Mouse (Mus musculus) monocyte, adult 2 months (primary cell): ENCODE results near the gene Tmod1.

Experiments used
- DNase-seq, 2 experiments: peaks; one replicate each; pipeline ENCODE4 v3.0.0; 2022; ENCODE audit warnings: low spot score in 2 of 2, low read depth in 1 of 2

Tmod1 gene

GRCm38 (mm10) chr4:46038892-46039751 lies at the start of gene Tmod1:
Gene Tmod1, plus strand, starts transcription at chr4:46038935.
- no peak for DNase-seq

GRCm38 (mm10) chr4:45990427-45991135 lies 48.2 kb upstream of the Tmod1 start:
- no peak for DNase-seq

- no peak for DNase-seq
Observed at GRCm38 (mm10) chr4:45998536-45998935, 40.2 kb upstream of the Tmod1 start.

GRCm38 (mm10) chr4:46008142-46008793 lies 30.5 kb upstream of the Tmod1 start:
- no peak for DNase-seq

GRCm38 (mm10) chr4:46011698-46012097 lies 27.0 kb upstream of the Tmod1 start:
- DNase-seq = no peak

DNA sequence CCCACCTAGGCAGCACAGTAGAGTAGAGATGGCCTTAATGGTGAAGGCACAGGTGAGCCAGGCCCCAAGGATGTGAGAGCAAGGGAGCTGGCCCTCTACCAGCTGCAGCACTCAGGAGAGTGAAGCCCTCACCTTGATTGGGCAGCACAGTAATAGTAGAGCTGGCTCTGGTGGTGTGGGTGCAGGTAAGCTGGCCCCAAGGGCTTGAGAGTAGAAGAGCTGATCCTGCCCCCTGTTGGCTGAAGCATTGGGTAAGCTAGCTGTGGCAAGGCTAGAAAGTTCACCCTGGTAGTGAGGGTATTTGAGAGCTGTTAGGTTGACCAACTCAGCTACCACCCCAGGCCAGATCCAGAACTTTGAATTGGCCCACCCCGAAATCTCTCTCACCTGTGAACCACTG lies 23.1 kb upstream of the Tmod1 start:
- no peak for DNase-seq

GRCm38 (mm10) chr4:46023021-46023481 lies 15.7 kb upstream of the Tmod1 start:
- no peak for DNase-seq

DNA sequence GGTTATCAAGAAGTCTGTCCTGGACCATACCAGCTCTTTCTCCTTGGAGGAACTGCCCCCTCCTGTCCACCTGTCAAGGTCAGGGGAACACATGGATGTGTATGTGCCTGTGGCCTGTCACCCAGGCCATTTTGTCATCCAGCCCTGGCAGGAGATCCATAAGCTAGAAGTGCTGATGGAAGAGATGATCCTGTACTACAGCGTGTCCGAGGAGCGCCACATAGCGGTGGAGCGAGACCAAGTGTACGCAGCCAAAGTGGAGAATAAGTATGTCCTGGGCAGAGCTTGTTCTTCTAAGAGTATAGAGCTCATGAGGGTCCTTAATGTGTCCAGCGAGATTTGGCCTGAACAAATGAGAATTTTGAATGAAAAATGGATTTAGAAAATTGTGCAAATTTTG lies 12.8 kb upstream of the Tmod1 start:
- DNase-seq = no peak

- no peak for DNase-seq
Observed at GRCm38 (mm10) chr4:46028224-46028623, 10.5 kb upstream of the Tmod1 start.

GRCm38 (mm10) chr4:46028781-46029180 lies 10.0 kb upstream of the Tmod1 start:
- DNase-seq = no peak

GRCm38 (mm10) chr4:46029552-46029951 lies 9.2 kb upstream of the Tmod1 start:
- DNase-seq = no peak

GRCm38 (mm10) chr4:46032448-46032847 lies 6.3 kb upstream of the Tmod1 start:
- no peak for DNase-seq

GRCm38 (mm10) chr4:46033197-46033596 lies 5.5 kb upstream of the Tmod1 start:
- DNase-seq = no peak

DNA sequence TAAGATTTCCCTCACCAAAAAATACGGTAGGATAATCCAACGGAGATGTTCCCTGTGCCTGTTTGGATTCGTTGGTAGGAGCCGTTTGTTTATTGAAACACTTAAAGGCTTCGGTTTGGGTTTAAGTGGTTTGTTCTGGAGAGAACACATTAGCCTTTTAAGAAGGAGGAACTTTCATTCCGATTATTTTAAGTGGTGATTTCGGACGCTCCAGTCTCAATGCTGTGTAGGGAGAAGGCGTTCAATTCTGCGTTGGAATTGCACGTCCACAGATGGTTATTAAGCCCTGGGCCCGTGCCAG lies 194 bp upstream of the Tmod1 start:
- no peak for DNase-seq

DNA sequence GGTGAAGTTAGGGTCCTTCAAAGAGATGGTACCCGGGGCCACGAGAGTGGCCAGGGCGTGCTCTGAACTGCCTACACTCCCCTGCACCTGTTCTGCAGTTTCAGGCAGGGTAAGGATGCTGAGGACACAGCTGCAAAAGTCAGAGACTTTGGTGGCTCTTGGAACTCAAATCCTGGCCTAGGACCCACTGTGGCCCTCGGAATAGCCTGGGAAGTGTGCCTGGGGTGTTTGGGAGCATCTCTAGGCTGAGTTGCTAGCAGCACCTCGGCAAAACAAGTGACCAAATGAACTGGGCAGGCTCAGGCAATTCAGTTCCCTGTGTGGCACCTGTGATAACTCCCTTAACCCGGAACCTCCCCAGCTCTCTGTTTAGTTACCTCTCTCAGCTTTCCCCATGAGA lies 1.2 kb downstream of the Tmod1 start:
- DNase-seq = no peak

DNA sequence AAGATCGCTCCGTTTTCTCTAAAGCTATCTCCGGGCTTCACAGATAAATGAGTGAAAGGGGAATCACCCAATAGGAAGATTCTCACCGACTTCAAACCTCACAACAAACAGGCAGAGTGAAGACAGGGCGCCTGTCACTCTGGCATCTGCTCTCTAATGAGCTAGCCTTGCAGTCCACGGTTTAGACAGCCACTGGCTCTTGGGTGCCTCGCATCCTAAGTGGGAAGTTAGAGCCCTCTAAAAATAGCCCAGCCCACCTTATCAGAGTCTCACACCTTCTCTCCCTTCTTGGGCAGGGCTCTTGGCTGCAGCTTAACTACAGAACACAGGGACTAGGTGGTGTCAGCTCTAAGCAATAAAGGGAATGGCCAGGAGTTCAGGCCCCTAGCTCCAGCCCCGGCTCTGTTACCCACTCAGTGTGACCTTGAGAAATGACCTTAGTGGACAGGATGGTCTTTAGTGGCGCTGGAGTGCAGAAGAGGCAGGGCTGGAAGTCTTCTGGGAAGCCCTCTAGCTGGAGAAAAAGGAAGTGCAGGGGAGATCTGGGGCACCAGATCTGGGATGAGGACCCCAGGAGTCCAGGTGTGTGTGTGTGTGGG lies 2.0 kb downstream of the Tmod1 start:
- DNase-seq = no peak

DNA sequence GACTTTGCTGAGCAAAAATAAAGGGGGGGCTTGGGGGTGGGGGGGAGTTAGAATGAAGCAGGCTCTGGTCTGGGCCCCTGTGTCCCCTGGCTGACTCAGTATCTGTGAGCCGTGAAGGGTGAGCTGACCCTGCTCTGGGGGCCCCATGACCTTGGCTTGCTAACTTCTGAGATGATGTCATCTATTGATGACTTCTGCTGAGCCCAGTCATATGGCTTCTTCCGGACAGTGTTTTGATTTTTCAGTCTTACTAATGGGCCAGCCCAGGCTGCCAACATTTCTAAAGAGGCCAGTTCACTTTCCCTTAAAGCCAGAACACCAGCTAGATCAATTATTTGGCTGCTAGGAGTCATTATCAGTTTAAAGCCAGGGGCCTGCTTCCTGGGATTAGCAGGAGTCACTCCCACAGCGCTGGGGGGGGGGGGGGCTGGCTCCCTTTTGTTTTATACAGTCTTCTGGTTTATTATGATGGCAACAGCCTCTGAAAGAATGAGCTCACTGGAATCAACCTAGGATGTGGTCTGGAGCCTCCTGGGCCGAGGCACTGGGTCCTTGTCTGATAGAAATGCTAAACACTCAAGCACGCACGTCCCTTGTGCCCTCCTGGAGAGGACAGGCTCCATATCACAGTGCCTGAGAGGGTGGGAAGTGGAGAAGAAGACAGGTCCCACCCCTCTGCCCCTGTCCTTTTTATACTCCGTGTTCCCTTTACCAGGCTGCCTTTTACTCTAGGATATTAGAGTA lies 3.2 kb downstream of the Tmod1 start:
- DNase-seq = no peak

- DNase-seq = no peak
Observed at GRCm38 (mm10) chr4:46042505-46042850, 3.7 kb downstream of the Tmod1 start.

DNA sequence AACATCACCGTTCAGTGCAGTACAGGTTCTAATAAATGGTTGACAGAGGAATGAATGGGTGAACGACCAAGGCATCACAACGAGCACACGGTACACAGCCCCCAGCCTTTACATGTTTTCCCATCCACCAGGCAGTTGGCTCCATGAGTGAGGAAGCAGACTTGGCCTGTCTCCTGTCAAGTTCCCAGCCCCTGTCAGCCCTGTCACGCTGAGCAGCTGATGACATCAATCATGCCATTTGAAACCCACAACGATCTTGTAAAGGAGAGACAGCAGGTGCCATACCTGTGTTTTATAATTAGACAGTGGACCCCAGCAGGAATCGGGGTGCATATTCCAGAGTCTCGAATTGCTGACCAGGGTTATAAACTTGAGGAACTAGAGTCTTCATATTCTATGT lies 4.6 kb downstream of the Tmod1 start:
- DNase-seq = no peak

DNA sequence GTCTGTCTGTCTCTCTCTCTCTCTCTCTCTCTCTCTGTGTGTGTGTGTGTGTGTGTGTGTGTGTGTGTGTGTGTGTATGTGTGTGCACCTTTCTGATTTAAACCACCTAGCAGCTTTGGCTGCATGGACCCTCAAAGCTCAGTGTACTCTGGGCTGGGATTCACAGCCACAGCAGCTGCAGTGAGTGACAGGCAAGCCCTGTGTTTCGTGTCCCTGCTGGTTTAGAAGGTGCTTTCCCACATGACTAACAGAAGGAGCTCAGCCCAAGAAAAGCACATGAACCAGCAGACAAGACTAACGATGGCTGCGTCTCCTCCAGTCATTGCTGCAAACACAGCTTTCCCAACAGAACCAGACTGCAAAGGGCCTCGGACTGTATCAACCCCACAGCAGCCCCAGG lies 9.2 kb downstream of the Tmod1 start:
- DNase-seq = no peak

DNA sequence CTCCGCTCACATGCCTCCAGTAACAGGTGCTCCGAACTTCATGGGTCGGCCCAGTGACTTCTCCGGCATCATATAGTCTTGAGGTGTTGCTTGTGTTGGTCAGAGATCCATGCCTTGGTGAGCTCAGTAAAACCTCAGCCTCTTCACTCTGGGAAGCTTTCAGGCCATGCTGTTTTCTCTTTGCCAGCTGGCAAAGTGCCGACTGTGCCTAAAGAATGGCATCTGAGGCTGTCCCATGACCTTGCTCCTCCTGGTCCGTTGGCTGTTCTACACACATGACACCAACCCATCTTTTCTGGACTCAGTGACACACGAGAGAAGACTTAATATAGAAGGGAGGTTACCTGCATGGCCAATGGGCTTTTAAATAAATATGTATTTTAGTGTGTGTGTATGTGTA lies 9.7 kb downstream of the Tmod1 start:
- no peak for DNase-seq
